Mouse (Mus musculus) regulatory T cell (primary cell): Measurements from ENCODE around the gene Shprh.
"Not testable (repeated sequence)": the region's sequence is repeated elsewhere in the genome, so short reads cannot be mapped to it uniquely, and the experiment has no call there.

ENCODE experiments used
- in situ Hi-C: fragments of 300-600 bp; cut with MboI, MseI; formaldehyde crosslinking; loops from one replicate; pipeline ENCODE4 v1.15.1; 2025; ENCODE audit warnings: high pct_unique_total_duplicates

Shprh gene

GRCm38 (mm10) chr10:11148884-11149741 is at the start of gene Shprh:
Gene Shprh (plus strand): TSS chr10:11149427.
- in situ Hi-C loops = no loop called here

DNA sequence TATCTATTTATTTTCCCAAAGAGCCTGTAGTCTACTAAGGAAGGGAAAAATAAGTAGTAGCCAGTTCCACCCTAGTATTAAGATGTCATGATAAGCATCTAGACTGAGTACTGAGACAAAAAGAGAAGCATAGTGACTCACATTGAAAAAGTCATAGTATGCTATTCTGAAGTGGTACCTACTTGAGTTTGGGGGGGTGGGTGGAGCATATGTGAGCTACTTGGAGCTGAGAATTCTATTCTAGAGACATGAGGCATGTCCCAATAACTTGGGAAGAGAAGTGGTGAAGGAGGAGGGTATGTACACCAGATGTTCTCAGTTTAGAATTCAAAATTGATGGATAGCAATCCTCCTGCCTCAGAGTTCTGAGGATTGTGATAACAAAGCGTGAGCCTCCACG is 27.4 kb upstream of the Shprh start:
- in situ Hi-C loops = no loop called here

DNA sequence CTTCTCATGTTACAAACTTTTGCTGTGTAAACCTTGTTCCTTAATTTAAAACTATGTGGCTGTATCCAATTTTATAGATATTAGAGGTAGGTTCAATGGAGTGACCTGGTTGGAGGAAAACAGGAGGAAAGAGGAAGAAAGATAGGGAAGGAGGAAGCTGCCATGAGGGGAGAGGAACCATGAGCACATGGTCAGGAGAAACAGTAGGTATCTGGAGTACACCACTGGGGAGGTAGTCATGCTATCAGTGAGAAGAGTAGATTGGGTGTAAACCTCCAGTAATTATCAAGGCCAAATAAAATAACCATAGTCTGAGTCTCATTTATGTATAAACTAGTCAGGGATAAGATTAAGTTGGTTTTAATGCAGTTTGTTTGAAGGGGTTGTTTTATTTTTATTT is 3.6 kb upstream of the Shprh start:
- in situ Hi-C loops = no loop called here

GRCm38 (mm10) chr10:11148446-11148845 is 781 bp upstream of the Shprh start:
- in situ Hi-C loops = no loop called here

GRCm38 (mm10) chr10:11149742-11150125 is 507 bp downstream of the Shprh start:
- in situ Hi-C loops = loop anchor here (5.0 kb wide), 2 partner anchors 133 to 1468 kb away; partner anchors contain the start of gene Fbxo30

GRCm38 (mm10) chr10:11151644-11152043 is 2.4 kb downstream of the Shprh start:
- in situ Hi-C loops = loop anchor here (5.0 kb wide), 2 partner anchors 131 to 1466 kb away; partner anchors contain the start of gene Fbxo30

GRCm38 (mm10) chr10:11157039-11157438 is 7.8 kb downstream of the Shprh start:
- in situ Hi-C loops = no loop called here

DNA sequence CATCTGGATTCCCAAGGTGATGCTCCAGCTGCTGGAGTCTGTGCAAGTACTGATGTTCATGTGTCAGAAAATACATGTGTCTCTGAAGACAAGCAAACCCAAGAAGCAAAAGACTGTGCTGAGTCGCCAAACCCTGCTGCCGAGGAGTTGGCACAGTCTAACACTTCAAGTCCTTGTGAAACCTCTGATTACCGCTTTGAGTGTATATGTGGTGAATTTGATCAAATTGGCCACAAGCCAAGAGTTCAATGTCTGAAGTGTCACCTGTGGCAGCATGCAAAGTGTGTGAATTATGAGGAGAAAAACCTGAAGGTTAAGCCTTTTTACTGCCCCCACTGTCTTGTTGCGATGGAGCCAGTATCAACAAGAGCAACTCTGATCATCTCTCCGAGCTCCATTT is 15.3 kb downstream of the Shprh start:
- in situ Hi-C loops = no loop called here

DNA sequence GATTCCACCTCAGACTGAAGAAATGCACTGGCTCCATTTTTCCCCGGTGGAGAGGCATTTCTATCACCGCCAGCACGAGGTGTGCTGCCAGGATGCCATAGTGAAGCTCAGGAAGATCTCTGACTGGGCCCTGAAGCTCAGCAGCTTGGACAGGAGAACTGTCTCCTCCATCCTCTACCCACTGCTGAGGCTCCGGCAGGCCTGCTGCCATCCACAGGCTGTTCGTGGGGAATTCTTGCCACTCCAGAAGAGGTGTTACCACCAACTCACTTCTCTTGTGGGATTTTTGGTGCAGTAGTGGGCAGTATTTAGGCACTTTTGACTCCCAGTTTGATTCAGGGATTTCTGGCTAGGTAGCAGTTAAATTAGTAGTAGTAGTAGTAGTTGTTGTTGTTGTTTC is 21.0 kb downstream of the Shprh start:
- in situ Hi-C loops = no loop called here

- in situ Hi-C loops = no loop called here
Measured at GRCm38 (mm10) chr10:11171615-11172014, 22.4 kb downstream of the Shprh start.

- in situ Hi-C loops = no loop called here
Measured at GRCm38 (mm10) chr10:11172519-11172918, 23.3 kb downstream of the Shprh start.

DNA sequence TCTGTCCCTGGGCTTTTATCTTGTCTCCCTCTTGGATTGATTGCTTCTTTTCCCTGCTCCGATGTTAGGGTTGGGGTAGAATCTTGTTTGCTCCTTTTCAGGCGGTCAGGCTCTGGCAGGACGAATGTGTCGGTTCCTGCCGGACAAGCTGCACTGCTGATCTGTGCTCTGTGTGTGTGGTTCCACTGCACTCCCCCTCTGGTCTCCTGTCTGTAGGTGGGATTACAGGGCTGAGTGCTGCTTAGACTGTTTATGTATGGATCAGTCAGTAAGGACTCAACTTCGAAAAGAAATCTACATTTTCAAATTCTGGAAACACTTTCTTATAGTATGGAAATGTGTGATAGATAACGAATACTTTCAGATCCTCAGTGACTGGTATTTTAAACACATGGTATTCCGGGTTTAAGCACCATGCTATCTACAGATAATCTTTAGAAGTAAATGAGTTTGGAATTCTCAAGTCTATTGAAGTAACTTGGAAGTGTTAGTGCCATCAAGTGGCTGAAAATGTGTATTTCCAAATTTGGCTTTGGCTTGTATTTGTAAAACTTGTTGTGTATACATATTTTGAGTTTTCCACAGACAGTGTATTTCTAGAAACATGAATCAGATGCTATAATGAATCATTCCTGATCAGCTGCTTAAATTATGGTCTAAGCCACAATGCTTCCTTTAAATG is 26.7 kb downstream of the Shprh start:
- in situ Hi-C loops = no loop called here

DNA sequence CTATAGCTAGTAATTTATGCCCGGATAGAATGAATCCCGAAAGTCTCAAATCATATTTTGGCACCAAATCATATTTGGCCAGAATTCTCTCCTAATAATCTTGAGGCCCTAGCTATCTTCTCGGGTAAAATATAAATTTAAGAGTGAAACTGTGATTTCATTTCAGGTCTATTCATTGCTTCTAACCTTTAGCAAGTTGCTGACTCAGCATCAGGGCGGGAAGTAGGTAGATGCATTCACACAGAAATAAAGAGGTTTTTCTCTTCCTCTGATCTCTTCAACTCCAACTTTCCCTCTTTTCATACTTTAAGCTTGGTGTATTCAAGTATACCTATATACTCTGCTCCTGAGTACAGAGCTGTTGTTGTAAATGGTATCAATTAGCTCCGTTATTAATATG is 30.9 kb downstream of the Shprh start:
- in situ Hi-C loops = no loop called here

GRCm38 (mm10) chr10:11197341-11197740 is 48.1 kb downstream of the Shprh start:
- in situ Hi-C loops = no loop called here

DNA sequence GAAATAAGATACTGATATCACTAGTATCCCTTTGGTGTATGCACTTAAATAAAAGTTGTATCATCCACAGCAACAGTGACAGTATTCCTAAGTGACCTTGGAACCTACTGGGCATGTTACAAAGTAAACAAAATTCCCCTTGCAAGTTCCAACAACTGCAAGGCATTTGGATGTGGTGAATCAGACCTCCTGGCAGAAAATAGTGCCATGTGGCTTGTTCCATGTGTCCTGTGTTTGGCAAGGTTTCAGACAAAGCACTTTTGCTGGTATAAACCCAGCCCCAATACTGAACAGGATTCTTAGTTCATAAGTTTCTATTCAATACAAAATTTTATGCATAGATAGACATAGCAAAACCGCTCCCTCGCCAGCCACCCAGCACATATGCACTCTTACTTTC is 49.1 kb downstream of the Shprh start:
- in situ Hi-C loops = no loop called here

DNA sequence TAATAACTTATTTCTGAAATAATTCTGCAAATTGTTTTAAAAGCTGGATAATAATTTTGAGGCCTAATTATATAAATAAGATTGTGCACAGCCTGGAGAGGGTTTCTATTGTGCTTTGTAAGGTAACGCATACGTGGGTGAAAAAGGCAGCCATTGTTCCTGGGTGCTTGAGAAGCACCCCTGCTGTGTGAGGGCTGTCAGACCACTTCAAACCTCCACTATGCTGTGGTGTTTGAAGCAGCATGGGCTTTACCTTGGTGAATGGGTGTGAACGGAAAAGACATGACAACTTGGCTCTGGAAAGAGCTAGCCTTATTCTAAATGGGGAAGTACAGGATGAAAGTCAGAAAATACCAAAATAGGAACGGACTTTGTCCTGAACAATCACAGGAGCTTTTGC is 50.8 kb downstream of the Shprh start:
- in situ Hi-C loops = no loop called here

DNA sequence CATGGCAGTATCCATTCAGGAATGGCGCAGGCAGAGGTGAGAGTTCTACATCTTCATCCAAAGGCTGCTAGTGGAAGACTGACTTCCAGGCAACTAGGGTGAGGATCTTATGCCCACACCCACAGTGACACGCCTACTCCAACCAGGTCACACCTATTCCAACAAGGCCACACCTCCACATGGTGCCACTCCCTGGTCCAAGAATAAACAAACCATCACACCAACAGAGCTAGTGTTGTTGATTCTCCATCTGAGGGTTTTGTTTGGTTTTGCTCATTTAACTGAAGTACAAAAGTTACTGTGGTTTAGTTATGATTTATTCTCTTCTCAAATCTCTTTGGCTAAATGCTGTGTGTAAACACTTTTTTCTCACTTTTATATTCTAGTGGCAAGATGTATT is 56.7 kb downstream of the Shprh start:
- in situ Hi-C loops = not testable (repeated sequence)

DNA sequence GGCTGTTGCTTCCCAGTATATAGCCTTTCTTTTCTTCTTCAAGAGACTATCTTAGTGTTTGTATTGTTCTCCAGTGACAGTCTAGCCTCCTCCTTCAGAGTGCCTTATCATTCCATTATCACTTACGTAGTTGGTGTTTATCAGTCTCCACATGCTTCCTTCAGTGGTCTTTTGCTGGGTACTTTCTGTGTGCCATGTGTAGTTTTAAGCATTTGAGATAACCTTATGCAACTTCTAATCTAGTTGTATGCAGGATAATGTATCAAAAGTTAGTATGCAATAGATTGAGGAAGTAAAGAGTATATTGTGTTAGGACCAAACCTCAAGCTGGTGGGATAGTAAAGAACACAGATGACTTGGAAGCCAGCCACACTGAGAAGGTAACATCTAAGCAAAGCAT is 59.4 kb downstream of the Shprh start:
- in situ Hi-C loops = no loop called here

DNA sequence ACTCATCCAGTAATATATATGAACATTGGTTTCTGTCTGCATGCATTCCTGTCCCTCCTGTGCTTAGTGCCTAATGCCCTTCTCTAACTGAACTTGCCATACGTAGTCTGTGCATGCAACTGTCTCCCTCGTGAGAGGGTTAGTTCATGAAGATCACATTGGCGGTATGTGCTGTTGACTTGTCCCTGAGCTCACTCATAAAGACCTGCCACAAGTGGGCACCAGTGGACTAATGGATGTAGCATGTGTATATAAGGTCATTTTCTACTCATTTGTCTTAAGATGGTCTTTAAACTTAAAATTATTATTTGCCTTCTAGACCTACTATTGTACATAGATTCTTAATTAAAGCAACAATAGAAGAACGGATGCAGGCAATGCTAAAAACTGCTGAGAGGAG is 62.8 kb downstream of the Shprh start:
- in situ Hi-C loops = no loop called here

DNA sequence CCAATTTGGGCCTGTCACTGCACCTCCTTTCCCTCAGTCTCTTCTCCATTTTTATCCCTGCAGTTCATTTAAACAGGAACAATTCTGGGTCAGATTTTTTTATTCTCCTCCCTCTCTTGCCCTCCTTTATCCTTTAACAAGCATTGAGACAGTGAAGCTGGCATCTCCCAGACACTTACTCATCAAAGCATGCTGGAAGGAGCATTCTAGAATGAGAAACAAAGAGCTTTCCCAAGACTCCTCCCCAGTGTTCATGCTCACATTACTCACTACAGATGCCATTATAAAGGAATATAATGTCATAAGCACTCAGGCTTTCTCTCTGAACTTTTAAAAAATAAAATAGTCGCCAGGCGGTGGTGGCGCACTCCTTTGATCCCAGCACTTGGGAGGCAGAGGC is 77.2 kb downstream of the Shprh start:
- in situ Hi-C loops = no loop called here

DNA sequence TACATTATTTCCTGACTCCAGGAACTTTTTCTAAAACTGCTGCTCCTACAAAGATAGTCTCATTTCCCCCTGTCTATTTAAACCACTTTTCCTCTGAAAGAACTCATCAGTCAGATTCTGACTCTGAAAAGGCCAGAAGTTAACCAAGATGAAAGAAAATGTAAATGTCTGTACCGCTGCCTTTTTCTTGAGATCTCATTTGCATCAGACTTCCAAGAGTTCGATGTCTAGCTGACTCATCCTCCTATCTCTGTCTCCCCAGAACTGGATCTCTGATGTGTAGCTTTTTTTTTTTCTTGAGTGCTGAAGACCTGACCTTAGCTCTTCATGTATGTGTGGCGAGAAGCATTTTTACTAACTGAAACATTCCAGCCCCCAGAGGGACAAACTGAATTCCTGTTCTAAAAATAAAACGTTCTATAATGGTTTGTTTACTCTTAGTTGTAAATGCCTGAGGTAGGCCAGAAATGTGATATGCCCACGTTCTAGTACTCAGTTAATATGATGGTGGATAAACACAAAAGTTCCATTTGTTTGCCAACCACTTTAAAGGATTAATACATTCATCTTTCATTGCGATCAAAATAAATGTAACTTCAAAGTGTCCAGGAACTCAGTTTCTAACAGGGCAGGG is 80.4 kb downstream of the Shprh start:
- in situ Hi-C loops = loop anchor here (5.0 kb wide), 1 partner anchor 43 kb away; no protein-coding TSS in a partner anchor

DNA sequence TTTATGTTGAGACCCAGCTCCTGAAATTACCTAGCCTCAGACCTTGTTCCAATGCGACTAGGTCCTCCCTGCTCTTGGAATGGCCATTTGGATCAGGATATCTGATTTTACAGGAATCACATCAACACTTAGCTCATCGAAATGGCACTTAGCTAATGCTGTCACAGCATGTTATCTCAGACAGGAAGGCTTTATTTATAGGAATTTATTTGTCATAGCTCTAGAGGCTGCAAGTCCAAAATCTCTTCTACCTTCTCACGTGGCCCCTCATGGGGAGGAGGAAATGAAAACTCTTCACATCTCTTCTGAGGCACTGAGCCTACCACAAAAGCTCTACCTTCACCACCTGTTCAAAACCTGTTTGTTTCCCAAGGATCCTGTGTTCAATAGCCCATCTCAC is 84.0 kb downstream of the Shprh start:
- in situ Hi-C loops = loop anchor here (5.0 kb wide), 1 partner anchor 39 kb away; no protein-coding TSS in a partner anchor
